Mouse (Mus musculus) hindbrain, embryonic 15.5 days (tissue): ENCODE data around the gene Rpl3l. TPM values are rescaled to one million over a fixed set of nuclear protein-coding genes. Genes with fewer than 3 reads are reported as not detected.
"Not testable (repeated sequence)": the region's sequence is repeated elsewhere in the genome, so short reads cannot be mapped to it uniquely, and the experiment has no call there.

Experiments
- ATAC-seq: fragments of 200-750 bp; cut with Nextera tagmentation; 2 replicates; pipeline ENCODE4 v1.8.0; 2017; ENCODE audit warnings: low read depth, moderate number of reproducible peaks, moderate TSS enrichment; ENCODE audit not compliant: low FRiP score
- H3K27ac ChIP-seq: fragments of 300-500 bp; sonication (generic); replicated peaks from 2 replicates; pipeline ENCODE4 v1.5.1; 2015; ENCODE audit warnings: mild to moderate bottlenecking, inconsistent platforms
- H3K27me3 ChIP-seq: fragments of 300-500 bp; sonication (generic); 2 replicates; pipeline ENCODE4 v1.6.1; 2015; ENCODE audit warnings: control low read depth, inconsistent platforms
- H3K36me3 ChIP-seq: fragments of 300-500 bp; sonication (generic); 2 replicates; pipeline ENCODE4 v1.6.1; 2015; ENCODE audit warnings: control low read depth, inconsistent platforms
- H3K4me1 ChIP-seq: fragments of 300-500 bp; sonication (generic); replicated peaks from 2 replicates; pipeline ENCODE4 v1.6.1; 2015; ENCODE audit warnings: control low read depth, inconsistent platforms
- H3K4me2 ChIP-seq: fragments of 300-500 bp; sonication (generic); 2 replicates; pipeline ENCODE4 v1.6.1; 2015; ENCODE audit warnings: moderate library complexity, mild to moderate bottlenecking, inconsistent platforms
- H3K4me3 ChIP-seq: fragments of 300-500 bp; sonication (generic); 2 replicates; pipeline ENCODE4 v1.5.1; 2015; ENCODE audit warnings: mild to moderate bottlenecking, inconsistent platforms
- H3K9ac ChIP-seq: fragments of 300-500 bp; sonication (generic); 2 replicates; pipeline ENCODE4 v1.6.1; 2015; ENCODE audit warnings: inconsistent platforms
- H3K9me3 ChIP-seq: fragments of 300-500 bp; sonication (generic); 2 replicates; pipeline ENCODE4 v1.6.1; 2016; ENCODE audit warnings: control low read depth, inconsistent platforms
- WGBS: fragments of 180-500 bp; shearing (Covaris S2); methylation state at CpG from one replicate; pipeline ENCODE4 v1.1.7; 2015; 5-methylcytosine and 5-hydroxymethylcytosine counted together
- polyA plus RNA-seq: library from polyadenylated mRNA; unstranded; fragments of >200 nt; fragmentation: Nextera tagmentation; extraction: Ambion mirVana; gene quantifications from 2 replicates; pipeline ENCODE4 v1.2.1, GENCODE M21; 2015

The Rpl3l gene
- polyA plus RNA-seq, 1 experiment from 2014 or later, result not detected

GRCm38 (mm10) chr17:24701251-24701650 lies 26.4 kb upstream of the Rpl3l start:
- Histone ChIP-seq H3K9me3 (no peaks in the 10 kb centered on the region), H3K36me3 (peaks cover 38% of the 10 kb centered on the region), H3K27ac (no peak overlapping the region), H3K4me1 (peaks cover 18% of the 10 kb centered on the region), H3K4me3 (no peak overlapping the region), H3K4me2 (no peak overlapping the region), H3K9ac (no peak overlapping the region), H3K27me3 (no peaks in the 10 kb centered on the region)
- 93% methylated on average over 9 of the region's 9 CpGs for WGBS
- no peak for ATAC-seq

GRCm38 (mm10) chr17:24705821-24706220 lies 21.8 kb upstream of the Rpl3l start:
- 88% methylated on average over 3 of the region's 3 CpGs for WGBS
- H3K4me2 ChIP-seq, result no peak overlapping the region
- peaks cover 27% of the 10 kb centered on the region for H3K36me3 ChIP-seq
- H3K9me3 ChIP-seq, result no peaks in the 10 kb centered on the region
- no peak overlapping the region for H3K9ac ChIP-seq
- no peaks in the 10 kb centered on the region for H3K27me3 ChIP-seq
- ATAC-seq, result no peak
- H3K4me1 ChIP-seq, result peaks cover 24% of the 10 kb centered on the region
- no peak overlapping the region for H3K27ac ChIP-seq
- no peak overlapping the region for H3K4me3 ChIP-seq

GRCm38 (mm10) chr17:24706982-24707800 lies 20.4 kb upstream of the Rpl3l start, which contains the start of gene Tbl3:
Gene Tbl3 (minus strand): TSS chr17:24707660.
- Histone ChIP-seq H3K36me3 (peaks cover 14% of the 10 kb centered on the region), H3K4me2 (peak within 1 kb of the TSS; percentile 71), H3K27ac (peak within 1 kb of the TSS; percentile 81), H3K4me3 (peak within 1 kb of the TSS; percentile 80), H3K9me3 (no peaks in the 10 kb centered on the region), H3K4me1 (peaks cover 24% of the 10 kb centered on the region), H3K27me3 (no peaks in the 10 kb centered on the region), H3K9ac (peak within 1 kb of the TSS; percentile 72)
- 4% methylated on average over 32 of the region's 32 CpGs for WGBS
- peak; percentile 91 for ATAC-seq

DNA sequence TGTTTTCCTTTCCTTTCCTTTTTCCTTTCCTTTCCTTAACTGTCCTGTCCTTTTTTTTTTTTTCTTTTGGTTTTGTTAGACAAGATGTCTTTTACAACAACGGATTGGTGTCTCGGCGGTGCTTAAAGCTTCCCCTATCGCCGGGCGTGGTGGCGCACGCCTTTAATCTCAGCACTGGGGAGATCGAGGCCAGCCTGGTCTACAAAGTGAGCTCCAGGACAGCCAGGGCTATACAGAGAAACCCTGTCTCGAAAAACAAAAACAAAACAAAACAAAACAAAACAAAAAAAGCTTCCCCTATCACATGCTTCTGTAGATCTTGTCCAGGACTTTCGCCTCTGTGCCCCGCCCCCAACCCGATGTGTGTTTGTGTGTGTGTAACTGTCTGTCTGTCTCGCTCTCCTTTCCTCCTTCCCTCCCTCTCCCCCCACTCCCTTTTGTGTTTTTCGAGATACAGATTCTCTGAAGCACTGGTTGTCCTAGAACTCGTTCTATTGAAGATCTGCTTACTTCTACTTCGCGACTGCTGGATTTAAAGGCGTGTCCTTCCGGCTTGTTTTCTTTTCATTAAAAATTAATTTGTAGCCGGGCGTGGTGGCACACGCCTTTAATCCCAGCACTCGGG lies 19.7 kb upstream of the Rpl3l start:
- peak overlapping the region; percentile 80 for H3K4me3 ChIP-seq
- peak; percentile 73 for ATAC-seq
- no peaks in the 10 kb centered on the region for H3K9me3 ChIP-seq
- H3K36me3 ChIP-seq, result peaks cover 11% of the 10 kb centered on the region
- WGBS, result 6% methylated on average over 24 of the region's 24 CpGs
- H3K27ac ChIP-seq, result peak overlapping the region; percentile 81
- peaks cover 24% of the 10 kb centered on the region for H3K4me1 ChIP-seq
- no peaks in the 10 kb centered on the region for H3K27me3 ChIP-seq
- H3K9ac ChIP-seq, result peak overlapping the region; percentile 72
- H3K4me2 ChIP-seq, result peak overlapping the region; percentile 71

- ATAC-seq, result no peak
- peaks cover 11% of the 10 kb centered on the region for H3K36me3 ChIP-seq
- 32% methylated on average over 2 of the region's 2 CpGs for WGBS
- no peak overlapping the region for H3K27ac ChIP-seq
- no peaks in the 10 kb centered on the region for H3K9me3 ChIP-seq
- peak overlapping the region; percentile 71; the same call in 1 of the 2 replicates for H3K4me2 ChIP-seq
- no peak overlapping the region for H3K4me3 ChIP-seq
- H3K4me1 ChIP-seq, result peaks cover 24% of the 10 kb centered on the region
- no peaks in the 10 kb centered on the region for H3K27me3 ChIP-seq
- no peak overlapping the region for H3K9ac ChIP-seq
Observed at GRCm38 (mm10) chr17:24708646-24709045, 19.0 kb upstream of the Rpl3l start.

GRCm38 (mm10) chr17:24715556-24715955 lies 12.1 kb upstream of the Rpl3l start:
- Histone ChIP-seq H3K9ac (no peak overlapping the region), H3K4me2 (no peak overlapping the region), H3K4me1 (peaks cover 10% of the 10 kb centered on the region), H3K27me3 (no peaks in the 10 kb centered on the region), H3K9me3 (no peaks in the 10 kb centered on the region), H3K27ac (no peak overlapping the region), H3K36me3 (0 out of 2 replicates have a peak, but pooled peaks cover 8% of the 10 kb centered on the region), H3K4me3 (no peak overlapping the region)
- WGBS, result 77% methylated on average over 6 of the region's 6 CpGs
- no peak for ATAC-seq

- no peak overlapping the region for H3K27ac ChIP-seq
- H3K4me1 ChIP-seq, result peaks cover 15% of the 10 kb centered on the region
- no peaks in the 10 kb centered on the region for H3K9me3 ChIP-seq
- ATAC-seq, result no peak
- H3K9ac ChIP-seq, result no peak overlapping the region
- no peak overlapping the region for H3K4me2 ChIP-seq
- no peak overlapping the region for H3K4me3 ChIP-seq
- WGBS, result 96% methylated on average over 15 of the region's 15 CpGs
- H3K36me3 ChIP-seq, result 0 out of 2 replicates have a peak, but pooled peaks cover 8% of the 10 kb centered on the region
- no peaks in the 10 kb centered on the region for H3K27me3 ChIP-seq
Observed at GRCm38 (mm10) chr17:24716166-24716682, 11.4 kb upstream of the Rpl3l start.

- 83% methylated on average over 4 of the region's 4 CpGs for WGBS
- Histone ChIP-seq H3K27me3 (no peaks in the 10 kb centered on the region), H3K9me3 (no peaks in the 10 kb centered on the region), H3K27ac (no peak within 1 kb of the TSS), H3K4me2 (peak within 1 kb of the TSS; percentile 70), H3K9ac (peak within 1 kb of the TSS; percentile 97; the same call in 1 of the 2 replicates), H3K4me1 (peaks cover 32% of the 10 kb centered on the region), H3K36me3 (peaks cover 20% of the 10 kb centered on the region), H3K4me3 (peak within 1 kb of the TSS; percentile 93)
- no peak for ATAC-seq
Observed at GRCm38 (mm10) chr17:24717943-24718342, 9.7 kb upstream of the Rpl3l start, which contains the start of the genes Rnf151 and Rps2. Gene Rnf151 (minus strand): TSS chr17:24718063. Gene Rps2 (plus strand): TSS chr17:24718116.

DNA sequence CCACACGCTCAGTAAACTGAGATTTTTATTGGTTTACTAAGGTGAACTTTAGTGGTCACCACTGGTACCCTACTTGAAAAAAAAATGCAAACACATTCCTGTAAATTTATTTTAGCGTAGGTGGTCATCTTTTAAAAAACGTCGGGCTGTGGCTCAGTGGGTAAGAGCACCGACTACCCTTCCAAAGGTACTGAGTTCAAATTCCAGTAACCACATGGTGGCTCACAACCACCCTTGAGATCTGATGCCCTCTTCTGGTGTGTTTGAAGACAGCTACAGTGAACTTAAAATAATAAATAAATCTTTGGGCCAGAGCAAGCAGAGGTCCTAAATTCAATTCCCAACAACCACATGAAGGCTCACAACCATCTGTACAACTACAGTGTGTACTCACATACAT lies 8.7 kb upstream of the Rpl3l start:
- H3K27ac ChIP-seq, H3K27me3 ChIP-seq, ATAC-seq, H3K9me3 ChIP-seq: not testable (repeated sequence)
- H3K4me2 ChIP-seq, result peak overlapping the region; percentile 70
- WGBS, result 66% methylated on average over 5 of the region's 5 CpGs
- H3K4me1 ChIP-seq, result peaks cover 40% of the 10 kb centered on the region
- H3K36me3 ChIP-seq, result peaks cover 20% of the 10 kb centered on the region
- H3K4me3 ChIP-seq, result peak overlapping the region; percentile 93
- peak overlapping the region; percentile 97 for H3K9ac ChIP-seq

GRCm38 (mm10) chr17:24719494-24720222 lies 8.0 kb upstream of the Rpl3l start:
- no peaks in the 10 kb centered on the region for H3K27me3 ChIP-seq
- H3K4me3 ChIP-seq, result peak overlapping the region; percentile 93
- H3K4me1 ChIP-seq, result peaks cover 40% of the 10 kb centered on the region
- H3K36me3 ChIP-seq, result peaks cover 20% of the 10 kb centered on the region
- H3K27ac ChIP-seq, result peak overlapping the region; percentile 90
- ATAC-seq, result peak; percentile 98
- WGBS, result under 1% methylated on average over 61 of the region's 61 CpGs
- H3K9me3 ChIP-seq, result no peaks in the 10 kb centered on the region
- H3K4me2 ChIP-seq, result peak overlapping the region; percentile 81
- peak overlapping the region; percentile 97 for H3K9ac ChIP-seq

GRCm38 (mm10) chr17:24720616-24721015 lies 7.0 kb upstream of the Rpl3l start:
- H3K27me3 ChIP-seq, H3K9me3 ChIP-seq, ATAC-seq: not testable (repeated sequence)
- Histone ChIP-seq H3K27ac (peak overlapping the region; percentile 85; the same call in 1 of the 2 replicates), H3K36me3 (peaks cover 20% of the 10 kb centered on the region), H3K9ac (peak overlapping the region; percentile 83), H3K4me2 (peak overlapping the region; percentile 81), H3K4me3 (peak overlapping the region; percentile 93), H3K4me1 (peaks cover 40% of the 10 kb centered on the region)
- under 1% methylated on average over 11 of the region's 11 CpGs for WGBS
